Mouse (Mus musculus) testis, postnatal 14 days (tissue): ENCODE measurements around the gene Hapln4.

ENCODE experiments used
- DNase-seq: peaks from one replicate; pipeline ENCODE4 v3.0.0; 2021; ENCODE audit warnings: low spot score

Hapln4 gene

DNA sequence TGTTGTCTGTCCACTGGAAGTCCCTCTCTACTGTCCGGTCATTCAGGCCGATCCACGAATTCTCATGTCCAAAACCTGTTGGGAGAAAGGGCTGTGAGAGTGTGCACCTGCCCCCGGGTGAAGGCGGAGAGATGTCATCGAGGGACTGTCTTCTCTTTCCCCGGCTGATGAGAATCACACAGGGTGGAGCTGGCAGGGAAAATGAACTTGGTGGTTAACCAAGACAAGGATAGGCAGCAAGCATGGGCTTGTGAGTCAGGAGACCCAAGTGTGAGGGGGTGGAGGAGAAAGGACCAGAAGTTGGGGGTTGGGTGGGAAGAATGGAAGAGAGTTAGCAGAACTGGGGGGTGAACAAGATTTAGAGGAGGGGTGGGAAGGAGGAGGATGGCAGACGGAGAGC, 17.0 kb downstream of the Hapln4 start:
- no peak for DNase-seq

DNA sequence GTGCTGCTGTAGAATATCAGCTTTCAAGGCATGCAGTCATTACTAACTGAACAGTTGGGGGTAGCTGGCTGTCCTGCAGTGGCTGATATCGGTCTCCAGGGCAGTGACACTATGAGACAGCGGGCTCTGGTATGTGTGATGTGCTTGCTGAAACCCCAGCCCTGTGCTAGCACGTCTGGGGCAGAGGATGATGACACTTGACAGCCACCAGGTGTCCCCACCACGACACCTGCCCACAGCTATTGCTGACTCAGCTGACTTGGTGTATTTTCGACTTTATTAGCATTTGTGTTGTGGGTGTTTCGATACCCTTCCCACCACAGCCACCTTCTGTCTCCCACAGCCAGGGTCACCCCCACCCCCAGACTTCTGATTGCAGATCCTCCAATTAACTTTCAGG, 21.2 kb downstream of the Hapln4 start:
- DNase-seq: no peak

DNA sequence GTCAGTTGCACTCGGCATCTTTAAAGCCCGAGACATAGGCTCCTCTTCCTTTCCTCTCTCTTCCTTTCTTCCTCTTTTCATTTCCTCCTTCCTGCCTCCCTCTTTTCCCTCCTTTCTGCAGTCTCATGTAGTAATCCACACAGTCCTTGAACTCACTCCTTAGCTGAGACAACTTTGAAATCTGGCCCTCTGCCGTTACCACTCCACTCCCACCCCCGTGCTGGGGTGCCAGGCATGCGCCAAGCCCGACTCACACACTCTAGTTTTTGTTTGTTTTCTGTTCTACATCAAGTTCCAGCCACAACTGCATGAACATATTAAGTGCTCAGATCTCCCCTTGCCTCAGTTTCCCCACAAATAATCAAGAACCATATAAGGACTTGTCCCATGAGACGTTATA, 21.7 kb downstream of the Hapln4 start:
- DNase-seq: no peak

DNA sequence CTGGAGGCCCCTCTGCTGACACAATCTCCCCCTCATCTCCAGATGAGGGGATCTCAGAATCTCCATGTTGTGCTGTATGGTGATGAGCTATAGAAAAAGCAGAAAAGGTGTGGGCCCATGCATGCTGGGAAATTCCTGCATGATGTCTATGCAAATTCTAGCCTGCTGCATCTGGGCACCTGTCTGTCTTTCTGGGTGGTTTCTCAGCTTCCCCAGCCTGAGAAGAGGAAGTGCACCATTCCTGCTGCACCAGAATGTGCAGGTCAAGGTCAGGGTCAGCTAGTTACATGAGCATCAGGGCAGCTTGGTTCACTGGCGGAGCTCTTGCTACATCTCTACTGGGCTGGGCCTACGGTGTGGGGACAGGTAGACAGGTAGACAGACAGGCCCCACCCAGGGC, 27.2 kb downstream of the Hapln4 start:
- no peak for DNase-seq

DNA sequence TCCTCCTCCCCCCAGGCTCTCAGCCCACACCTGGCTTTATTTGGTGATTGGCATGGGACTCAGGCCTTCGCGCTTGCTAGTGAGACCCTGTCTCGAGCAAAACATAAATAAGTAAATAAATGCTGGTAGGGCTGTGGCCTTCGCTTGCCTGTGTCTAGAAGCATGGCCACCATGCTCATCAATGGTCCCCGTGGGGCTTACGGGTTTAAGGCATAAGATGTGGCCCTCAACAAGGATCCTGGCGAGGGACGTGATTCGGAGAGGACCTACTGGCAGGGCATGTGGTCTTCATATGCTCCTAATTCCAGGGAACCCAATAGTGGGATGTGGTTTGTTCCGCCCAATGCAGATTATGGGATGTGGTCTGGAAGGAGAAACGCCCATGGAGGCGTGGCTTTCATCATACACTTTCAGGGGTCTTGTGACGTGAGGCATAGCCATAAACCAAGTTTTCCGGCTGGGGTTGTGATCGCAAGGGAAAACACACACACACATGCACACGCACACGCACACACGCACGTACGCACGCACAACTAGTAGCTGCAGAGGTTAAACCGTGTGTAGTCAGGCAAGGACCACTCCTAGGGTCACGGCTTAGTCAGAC, 28.0 kb downstream of the Hapln4 start:
- DNase-seq: no peak

DNA sequence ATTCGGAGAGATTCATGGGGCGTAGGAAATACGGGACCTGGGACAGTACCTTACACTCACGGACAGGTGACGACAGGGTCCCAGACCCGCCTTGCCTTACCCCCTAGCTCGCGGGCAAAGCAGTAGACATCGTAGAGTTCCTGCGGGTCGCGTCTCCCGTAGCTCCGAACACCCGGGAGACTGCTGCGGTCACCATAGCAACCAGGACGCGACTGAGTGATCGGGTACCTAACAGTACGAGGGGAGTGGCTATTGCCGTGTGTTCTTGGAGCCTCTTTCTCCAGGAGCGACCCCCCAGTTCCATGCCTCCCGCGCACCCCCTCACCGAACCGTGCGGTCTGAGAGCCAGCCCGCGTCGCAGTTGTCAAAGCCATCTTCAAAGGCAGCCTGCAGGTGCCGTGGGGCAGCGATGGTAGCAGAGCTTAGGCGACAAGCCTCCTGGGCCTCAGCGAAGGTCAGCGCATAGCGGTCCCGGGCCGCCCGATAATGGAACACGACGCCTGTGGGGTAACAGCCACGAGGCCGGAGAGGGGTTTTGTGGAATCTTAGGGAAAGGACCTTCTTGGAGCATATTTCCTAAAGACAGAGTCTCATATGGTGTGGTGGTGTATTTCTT, 29.3 kb downstream of the Hapln4 start:
- no peak for DNase-seq

DNA sequence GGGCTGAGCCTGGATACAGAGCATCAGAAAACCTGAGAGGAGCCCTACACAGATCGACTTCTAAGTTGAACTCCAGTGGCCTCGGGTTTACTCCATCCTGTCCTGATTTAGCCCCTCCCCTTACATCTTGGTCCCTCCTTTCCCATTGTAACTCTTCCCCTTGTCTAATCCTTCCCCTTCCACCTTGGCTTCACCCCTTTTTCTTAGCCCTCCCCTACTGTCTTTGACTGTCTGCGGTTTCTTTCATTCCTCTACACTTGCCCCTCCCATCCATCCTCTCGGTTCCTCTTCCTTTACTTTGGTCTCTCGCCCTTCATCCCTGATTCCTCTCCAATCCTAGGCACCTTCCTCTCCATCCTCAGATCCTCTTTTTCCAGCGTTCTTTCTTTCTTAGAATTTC, 31.2 kb downstream of the Hapln4 start:
- no peak for DNase-seq

DNA sequence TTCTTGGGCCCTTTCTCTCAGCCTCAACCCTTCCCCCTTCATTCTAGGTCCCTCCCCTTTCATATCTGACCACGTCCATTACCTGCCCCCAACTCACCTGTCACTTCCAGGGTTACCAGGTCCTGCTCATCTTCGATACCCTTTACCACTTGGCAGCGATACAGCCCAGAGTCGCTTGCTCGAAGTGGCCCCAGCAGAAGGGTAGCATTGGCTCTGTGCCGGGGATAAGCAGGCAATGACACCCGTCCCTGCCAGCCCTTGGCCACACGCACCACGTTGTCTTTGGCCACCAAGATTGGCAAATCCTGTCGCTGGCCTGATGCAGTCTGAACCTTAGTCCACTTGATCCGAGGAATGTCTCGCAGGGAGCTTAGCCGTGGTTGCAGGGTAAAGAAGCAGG, 31.6 kb downstream of the Hapln4 start:
- DNase-seq: no peak

DNA sequence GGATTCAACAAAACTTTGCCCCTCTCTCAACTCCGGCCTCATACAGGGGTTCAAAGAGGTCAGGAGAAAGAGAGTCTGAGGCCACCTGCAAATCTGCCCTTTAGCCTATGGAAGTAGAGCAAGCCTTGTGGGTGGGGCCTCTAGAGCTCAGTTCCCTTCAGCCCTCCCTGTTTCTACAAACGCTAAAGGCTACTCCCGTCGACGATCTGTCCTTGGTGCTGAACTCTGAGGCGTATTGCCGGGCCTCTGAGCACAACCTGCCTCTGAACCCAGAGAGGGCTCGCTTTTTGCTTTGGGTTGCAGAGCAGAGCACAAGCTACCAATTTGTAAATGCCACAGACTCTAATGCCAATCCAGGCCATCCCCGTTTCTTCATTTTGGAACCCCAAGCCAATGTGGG, 34.4 kb downstream of the Hapln4 start:
- DNase-seq: no peak

DNA sequence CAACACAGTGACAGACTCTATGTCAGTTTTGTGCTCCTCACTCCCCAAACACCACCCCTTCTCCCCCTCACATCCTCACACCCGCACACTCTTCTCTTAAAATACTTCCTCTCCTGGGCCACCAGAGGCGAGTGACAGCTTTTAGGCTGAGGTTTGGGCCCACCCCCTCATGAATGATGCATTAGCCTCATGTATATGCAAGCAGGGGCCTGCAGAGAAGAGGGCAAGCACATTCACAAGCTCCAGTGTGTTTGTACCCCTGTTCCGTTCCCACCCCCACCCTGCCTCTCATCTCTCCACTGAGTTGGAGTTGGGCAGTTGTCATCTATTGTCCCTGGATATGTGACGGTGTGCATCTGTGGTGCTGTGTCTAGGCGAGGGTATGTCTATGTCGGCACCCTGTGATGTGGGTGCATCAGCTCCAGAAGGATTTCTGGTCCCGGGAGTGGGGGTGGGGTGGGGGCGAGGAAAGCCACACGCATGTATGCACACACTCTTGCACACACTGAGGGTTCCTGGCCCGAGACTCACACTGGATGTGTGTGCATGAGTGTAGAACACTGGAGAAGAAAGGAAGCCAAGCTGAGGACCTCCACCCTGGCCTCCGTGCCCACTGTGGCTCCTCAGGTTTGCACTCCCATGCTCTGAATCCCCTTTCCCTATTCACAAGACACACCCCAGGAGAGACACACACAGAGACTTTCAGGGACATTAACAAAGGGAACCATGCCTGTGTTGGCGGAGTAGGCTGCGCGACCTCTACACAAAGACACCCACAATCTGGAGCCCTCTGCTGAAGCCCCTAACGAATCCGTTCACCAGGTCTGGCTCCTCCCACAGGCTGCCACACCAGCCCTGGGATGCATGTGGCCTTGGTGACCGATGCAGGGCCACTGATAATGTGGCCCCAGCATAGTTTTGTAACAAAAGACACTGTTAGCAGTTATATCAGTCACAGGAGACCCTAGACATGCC, 35.8 kb downstream of the Hapln4 start:
- DNase-seq: no peak

DNA sequence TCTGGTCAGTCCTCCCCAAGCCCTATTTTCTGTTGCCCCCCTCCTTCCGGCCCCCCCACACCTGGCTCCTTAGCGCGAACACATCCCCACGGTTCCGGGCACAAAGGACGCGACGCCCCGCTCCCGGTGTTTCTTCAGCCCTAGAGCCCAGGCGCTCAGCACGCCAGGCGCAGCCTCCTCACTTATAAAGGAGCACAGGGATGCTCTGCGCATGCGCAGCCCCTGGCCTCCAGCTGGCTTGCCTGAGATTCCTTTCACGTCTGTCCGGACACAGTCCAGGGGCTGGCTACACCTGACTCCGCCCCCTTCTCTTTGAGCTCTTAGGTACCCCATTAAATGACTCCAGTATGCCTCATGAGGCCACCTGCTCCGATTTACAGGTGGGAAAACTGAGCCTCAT, 37.4 kb downstream of the Hapln4 start, which contains the start of gene Ncan:
Ncan (minus strand) TSS at position 207 of the 400 bp plus-strand sequence.
- peak; percentile 78 for DNase-seq

DNA sequence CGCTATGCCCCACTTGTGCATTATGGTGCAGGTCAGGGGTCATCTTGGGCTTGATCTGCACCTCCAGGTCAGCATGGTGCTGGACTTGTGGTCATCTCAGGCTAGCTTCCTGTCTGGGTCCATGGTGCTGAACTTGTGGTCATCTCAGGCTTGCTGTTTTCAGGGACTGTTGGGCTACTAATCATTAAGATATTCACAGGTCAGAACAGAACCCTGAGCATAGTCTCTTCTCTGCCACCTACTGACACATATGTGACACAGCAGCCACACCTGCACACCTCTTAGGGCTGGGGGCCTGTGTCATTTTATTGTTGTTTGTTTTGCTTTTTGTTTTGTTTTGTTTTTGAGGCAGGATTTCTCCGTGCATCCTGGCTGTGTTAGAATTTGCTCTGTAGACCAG, 39.6 kb downstream of the Hapln4 start:
- no peak for DNase-seq

DNA sequence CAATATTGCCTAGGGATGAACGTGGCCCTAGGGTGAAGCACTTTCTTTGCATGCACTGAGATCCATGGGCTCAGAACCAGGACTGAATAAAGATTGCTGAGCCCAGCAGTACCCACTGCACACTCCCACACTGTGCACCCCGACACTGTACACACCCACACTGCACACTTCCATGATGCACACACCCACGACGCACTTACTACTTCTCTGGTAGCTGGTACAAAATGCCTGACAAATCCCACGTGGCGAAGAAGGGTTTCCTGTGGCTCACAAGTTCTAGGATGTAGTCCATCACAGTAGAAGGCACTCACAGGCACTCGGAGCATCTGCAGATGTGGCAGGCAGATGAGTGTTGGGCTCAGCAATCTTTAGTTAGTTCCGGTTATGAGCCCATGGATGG, 41.7 kb downstream of the Hapln4 start:
- no peak for DNase-seq

DNA sequence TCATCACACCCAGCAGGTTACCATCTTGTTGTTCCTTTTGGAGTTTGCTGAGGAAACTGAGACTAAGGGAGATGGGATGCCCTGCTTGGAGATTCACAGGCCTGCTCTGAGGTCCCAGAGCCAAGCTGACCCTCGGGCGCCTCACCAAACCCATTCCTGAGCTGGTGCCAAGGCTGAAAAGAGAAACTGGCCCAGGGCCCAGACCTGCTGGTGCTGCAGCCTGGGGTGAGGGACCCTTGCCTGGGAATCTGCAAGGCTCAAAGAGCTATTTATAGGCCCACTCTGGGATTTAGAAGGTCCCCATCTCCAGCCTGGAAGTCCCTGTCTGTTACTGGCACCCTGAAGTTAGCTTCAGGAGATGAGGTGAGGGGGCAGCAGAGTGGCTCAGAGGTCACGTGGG, 45.2 kb downstream of the Hapln4 start:
- DNase-seq: no peak

DNA sequence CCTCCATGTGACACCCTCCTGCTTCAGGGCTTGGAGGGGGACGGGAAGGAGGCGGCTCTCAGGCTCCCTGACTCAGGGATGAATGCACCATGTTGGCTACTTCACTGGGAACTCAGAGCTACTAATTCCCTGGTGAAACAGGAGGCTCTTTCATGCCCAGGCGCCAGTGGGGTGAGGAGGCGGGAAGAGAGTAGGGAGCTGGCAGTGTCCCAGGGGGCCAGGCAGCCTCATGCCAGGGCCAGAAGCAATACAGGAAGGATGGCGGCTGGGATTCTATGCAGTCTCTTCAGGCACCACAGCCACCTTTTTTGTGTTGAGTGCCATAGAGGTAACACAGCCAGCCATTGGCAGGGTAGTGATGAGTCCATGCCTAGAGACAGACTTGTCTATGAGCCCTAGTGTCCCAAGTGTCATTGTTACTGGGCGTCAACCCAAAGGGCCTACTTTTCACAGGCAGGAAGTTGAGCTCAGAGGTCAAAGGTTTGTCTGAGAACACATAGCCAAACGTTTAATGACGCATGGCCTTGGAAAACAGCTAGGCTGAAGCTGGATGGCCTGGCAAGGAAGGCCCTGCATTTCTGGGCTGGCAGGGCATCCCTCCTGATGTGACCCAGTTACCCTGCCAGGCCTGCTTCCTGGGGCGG, 46.2 kb downstream of the Hapln4 start:
- no peak for DNase-seq

DNA sequence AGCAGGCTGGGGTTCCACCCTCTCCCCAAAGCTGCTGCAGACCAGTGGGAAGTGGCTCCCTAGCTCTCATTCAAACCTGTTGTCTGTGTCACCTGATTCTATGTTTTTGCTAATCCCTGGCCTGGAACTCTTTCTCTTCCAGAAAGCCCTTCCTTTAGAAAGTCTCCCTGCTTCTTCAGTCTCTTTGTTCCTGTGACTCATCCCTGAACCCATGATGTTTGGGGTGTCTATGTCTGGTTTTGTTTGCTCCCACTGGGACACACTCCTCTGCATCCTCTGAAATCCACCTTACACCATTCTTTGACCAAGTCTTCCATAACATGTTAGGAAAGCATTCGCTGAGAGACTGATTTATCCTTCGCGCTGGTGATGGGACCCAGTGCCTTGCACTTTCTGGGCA, 46.8 kb downstream of the Hapln4 start:
- no peak for DNase-seq

DNA sequence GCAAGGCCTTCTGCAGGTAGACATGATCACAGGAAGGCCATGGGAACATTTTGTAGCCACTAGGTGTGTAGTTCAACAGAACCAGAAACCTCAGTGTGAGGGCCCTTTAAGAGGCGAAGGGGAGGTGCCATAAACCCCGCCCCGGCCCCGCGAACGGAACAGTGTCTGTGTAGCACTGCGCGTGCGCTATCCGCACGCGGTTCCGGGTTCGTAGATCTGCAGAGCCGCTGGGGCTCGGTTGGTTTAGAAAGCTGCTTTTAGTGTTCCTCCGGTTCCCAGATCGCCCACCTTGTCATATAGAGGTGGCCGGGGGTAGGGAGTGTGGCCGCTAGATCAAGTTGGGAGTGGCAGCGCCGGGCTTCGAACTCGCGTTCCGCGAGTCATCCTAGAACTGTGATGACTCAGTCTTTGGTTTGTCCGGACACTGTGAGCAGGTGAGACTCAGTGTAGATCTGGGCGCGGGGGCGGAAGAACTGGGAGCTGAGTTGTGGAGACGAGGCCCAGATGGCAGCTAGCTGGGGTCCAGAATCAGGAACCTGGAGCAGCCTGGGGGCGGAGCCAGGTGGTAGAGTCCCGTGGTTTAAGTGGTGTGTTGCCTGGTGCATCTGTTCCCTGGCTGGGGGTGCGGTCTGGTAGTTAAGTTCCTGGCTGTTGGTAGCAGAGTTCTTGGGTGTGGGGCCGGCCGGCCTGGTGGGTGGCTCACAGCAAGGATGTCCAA, 48.1 kb downstream of the Hapln4 start, which contains the start of gene Nr2c2ap:
Nr2c2ap (plus strand) TSS at position 168 of the 718 bp plus-strand sequence.
- peak; percentile 80 for DNase-seq

DNA sequence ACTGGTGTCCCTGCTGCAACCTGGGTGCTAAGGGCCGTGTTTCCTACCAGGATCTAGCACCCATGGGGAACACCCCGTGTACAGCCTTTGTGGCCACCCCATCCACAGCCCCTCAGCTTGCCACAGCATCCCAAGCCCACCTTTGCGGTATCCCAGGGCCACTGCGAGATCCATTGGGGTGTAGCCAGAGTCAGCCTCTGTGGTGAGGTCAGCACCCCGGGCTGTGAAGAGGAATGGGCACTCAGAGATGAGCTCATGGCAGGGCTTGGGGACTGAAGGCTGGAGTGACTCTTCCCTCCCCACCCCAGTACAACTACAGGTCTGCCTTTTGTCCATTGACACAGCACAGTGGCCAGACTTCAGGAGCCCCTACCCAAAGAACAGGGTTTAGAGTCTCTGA, 50.8 kb downstream of the Hapln4 start:
- DNase-seq: no peak

DNA sequence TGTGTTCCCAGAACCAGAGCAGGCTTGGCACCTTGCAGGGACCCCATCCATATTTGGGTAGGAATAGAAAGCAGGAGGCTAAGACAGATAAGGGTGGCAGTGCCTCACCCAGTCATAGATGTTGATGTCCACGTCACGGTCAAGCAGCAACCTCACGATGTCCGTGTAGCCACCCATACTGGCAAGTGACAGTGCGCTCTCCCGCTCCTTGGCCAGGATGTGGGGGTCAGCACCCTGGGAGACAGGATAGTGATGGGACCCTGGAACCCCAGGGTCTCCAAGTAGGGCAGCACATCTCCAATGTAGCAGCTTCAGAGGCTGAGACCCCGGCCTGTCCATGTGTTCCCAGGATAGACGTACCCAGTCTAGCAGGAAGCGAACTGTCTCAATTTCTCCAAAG, 51.7 kb downstream of the Hapln4 start:
- no peak for DNase-seq

DNA sequence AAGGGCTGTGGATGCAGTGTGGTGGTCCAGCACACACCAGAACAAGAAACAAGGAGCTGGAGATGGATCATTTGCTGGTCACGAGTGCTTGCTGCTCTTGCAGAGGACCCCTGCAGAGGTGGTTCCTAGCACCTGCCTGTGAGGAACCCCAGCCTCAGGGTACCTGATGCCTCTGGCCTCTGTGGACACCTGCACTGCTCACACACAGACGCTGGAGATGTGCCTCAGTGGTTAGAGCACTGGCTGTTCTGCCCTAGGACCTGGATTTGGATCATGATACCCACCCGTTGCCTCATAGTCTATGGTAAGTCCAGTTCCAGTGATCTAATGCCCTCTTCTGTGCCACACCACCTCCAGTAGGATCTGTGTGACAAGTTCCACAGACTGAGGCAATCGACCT, 53.3 kb downstream of the Hapln4 start:
- DNase-seq: no peak

DNA sequence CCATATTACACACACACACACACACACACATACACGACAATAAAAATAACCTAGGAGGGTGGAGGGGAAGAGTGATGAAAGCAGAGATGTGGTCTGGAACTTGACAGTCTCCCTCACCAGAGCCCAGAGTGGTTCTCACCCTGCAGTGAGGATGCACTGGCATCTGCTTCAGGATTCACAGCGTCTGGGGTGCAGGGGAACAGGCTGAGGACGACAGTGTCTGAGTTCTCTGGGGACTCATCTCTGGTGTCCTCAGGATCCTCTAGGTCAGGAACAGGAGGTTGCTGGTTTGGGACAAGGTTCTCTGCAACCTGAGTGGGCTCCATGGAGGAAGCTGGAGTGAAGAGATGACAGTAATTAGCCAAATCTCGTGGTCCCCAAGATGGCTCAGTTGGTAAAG, 54.6 kb downstream of the Hapln4 start:
- no peak for DNase-seq
